Mouse (Mus musculus): Measurements from ENCODE around the gene Fads3. TPM values are rescaled to one million over a fixed set of nuclear protein-coding genes. Genes with fewer than 3 reads are reported as not detected.

Gene Fads3
- total RNA-seq, 1 experiment from 2014 or later = 3.4 TPM

Other genes starting within 250 kb of the Fads3 start
- not detected in 2 replicates for gene Scgb2a2, start 194.0 kb upstream of the Fads3 start, total RNA-seq (2017)
- 70.4 and 76.6 TPM in 2 replicates for gene Incenp, start 142.0 kb upstream of the Fads3 start, total RNA-seq (2017)
- 535 and 658 TPM in 2 replicates for gene Fth1, start 61.0 kb upstream of the Fads3 start, total RNA-seq (2017)
- 2.5 TPM in 1 of 2 replicates, not detected in the other for gene Best1, start 39.9 kb upstream of the Fads3 start, total RNA-seq (2017)
- gene Rab3il1, start 39.9 kb upstream of the Fads3 start, total RNA-seq (2017) = 11.2 and 13.1 TPM in 2 replicates
- gene Fads2, start 60.2 kb downstream of the Fads3 start, total RNA-seq (2017) = 30.7 and 36.4 TPM in 2 replicates
- 25.9 and 34.0 TPM in 2 replicates for gene Fads1, start 141.3 kb downstream of the Fads3 start, total RNA-seq (2017)
- gene Tmem258, start 162.4 kb downstream of the Fads3 start, total RNA-seq (2017) = 102 and 111 TPM in 2 replicates
- 85.9 and 90.2 TPM in 2 replicates for gene Fen1, start 162.6 kb downstream of the Fads3 start, total RNA-seq (2017)
- gene Myrf, start 199.2 kb downstream of the Fads3 start, total RNA-seq (2017) = not detected in 2 replicates

Measured in hematopoietic stem cell, adult 5-6 weeks (primary cell).